Mouse (Mus musculus) bone marrow macrophage, adult 2 months (primary cell): ENCODE results near the gene Gm11099.

Experiments
- CTCF ChIP-seq: IDR thresholded peaks from 2 replicates; pipeline ENCODE4 v1.5.1; 2012; ENCODE audit warnings: low read depth, mild to moderate bottlenecking, low read length, moderate library complexity
- POLR2A ChIP-seq: IDR thresholded peaks from 2 replicates; pipeline ENCODE4 v1.6.1; 2012; ENCODE audit warnings: mild to moderate bottlenecking, low read depth, low read length, borderline replicate concordance

GRCm38 (mm10) chr2:58956351-58956750 is 97.1 kb downstream of the Gm11099 start:
- TF ChIP-seq POLR2A (no peak), CTCF (no peak)
